Mouse (Mus musculus) midbrain, embryonic 12.5 days (tissue): ENCODE data around the gene Capsl. TPM values are rescaled to one million over a fixed set of nuclear protein-coding genes. Genes with fewer than 3 reads are reported as not detected.

Experiments
- ATAC-seq: fragments of 200-750 bp; cut with Nextera tagmentation; 2 replicates; pipeline ENCODE4 v1.8.0; 2017; ENCODE audit warnings: low read depth, moderate TSS enrichment, moderate library complexity; ENCODE audit not compliant: low FRiP score
- H3K27ac ChIP-seq: fragments of 300-500 bp; sonication (generic); replicated peaks from 2 replicates; pipeline ENCODE4 v1.5.1; 2016; ENCODE audit warnings: mild to moderate bottlenecking
- H3K27me3 ChIP-seq: fragments of 300-500 bp; sonication (generic); 2 replicates; pipeline ENCODE4 v1.6.1; 2016; ENCODE audit warnings: mild to moderate bottlenecking
- H3K36me3 ChIP-seq: fragments of 300-500 bp; sonication (generic); 2 replicates; pipeline ENCODE4 v1.6.1; 2016
- H3K4me1 ChIP-seq: fragments of 300-500 bp; sonication (generic); 2 replicates; pipeline ENCODE4 v1.6.1; 2016
- H3K4me2 ChIP-seq: fragments of 300-500 bp; sonication (generic); replicated peaks from 2 replicates; pipeline ENCODE4 v1.6.1; 2016; ENCODE audit warnings: mild to moderate bottlenecking, moderate library complexity
- H3K4me3 ChIP-seq: fragments of 300-500 bp; sonication (generic); 2 replicates; pipeline ENCODE4 v1.5.1; 2016; ENCODE audit warnings: mild to moderate bottlenecking
- H3K9ac ChIP-seq: fragments of 300-500 bp; sonication (generic); replicated peaks from 2 replicates; pipeline ENCODE4 v1.6.1; 2016; ENCODE audit warnings: mild to moderate bottlenecking, moderate library complexity
- H3K9me3 ChIP-seq: fragments of 300-500 bp; sonication (generic); 2 replicates; pipeline ENCODE4 v1.6.1; 2016; ENCODE audit warnings: mild to moderate bottlenecking
- WGBS: fragments of 180-500 bp; shearing (Covaris S2); methylation state at CpG from one replicate; pipeline ENCODE4 v1.1.7; 2016; 5-methylcytosine and 5-hydroxymethylcytosine counted together
- polyA plus RNA-seq: library from polyadenylated mRNA; unstranded; fragments of >200 nt; fragmentation: Nextera tagmentation; extraction: Ambion mirVana; gene quantifications from 2 replicates; pipeline ENCODE4 v1.2.1, GENCODE M21; 2016

Capsl gene
- polyA plus RNA-seq, 1 experiment from 2014 or later: 0.60 TPM

- H3K4me3 ChIP-seq: no peak overlapping the region
- no peaks in the 10 kb centered on the region for H3K9me3 ChIP-seq
- H3K36me3 ChIP-seq: no peaks in the 10 kb centered on the region
- no peak for ATAC-seq
- no peaks in the 10 kb centered on the region for H3K4me1 ChIP-seq
- no peak overlapping the region for H3K4me2 ChIP-seq
- 76% methylated on average over 3 of the region's 3 CpGs for WGBS
- no peak overlapping the region for H3K27ac ChIP-seq
- H3K27me3 ChIP-seq: no peaks in the 10 kb centered on the region
- H3K9ac ChIP-seq: no peak overlapping the region
Measured at GRCm38 (mm10) chr15:9472167-9472566, 36.3 kb downstream of the Capsl start.

- Histone ChIP-seq H3K4me1 (no peaks in the 10 kb centered on the region), H3K4me2 (no peak overlapping the region), H3K4me3 (no peak overlapping the region), H3K27me3 (no peaks in the 10 kb centered on the region), H3K9me3 (no peaks in the 10 kb centered on the region), H3K9ac (no peak overlapping the region), H3K36me3 (no peaks in the 10 kb centered on the region), H3K27ac (no peak overlapping the region)
- no peak for ATAC-seq
- 76% methylated on average over 3 of the region's 3 CpGs for WGBS
Measured at GRCm38 (mm10) chr15:9472618-9473017, 36.8 kb downstream of the Capsl start.

GRCm38 (mm10) chr15:9473188-9473587 lies 37.4 kb downstream of the Capsl start:
- H3K9ac ChIP-seq: no peak overlapping the region
- H3K4me2 ChIP-seq: no peak overlapping the region
- ATAC-seq: no peak
- H3K4me1 ChIP-seq: no peaks in the 10 kb centered on the region
- H3K27me3 ChIP-seq: no peaks in the 10 kb centered on the region
- no peaks in the 10 kb centered on the region for H3K36me3 ChIP-seq
- no peak overlapping the region for H3K4me3 ChIP-seq
- WGBS: 85% methylated on average over 1 of the region's 1 CpGs
- no peak overlapping the region for H3K27ac ChIP-seq
- no peaks in the 10 kb centered on the region for H3K9me3 ChIP-seq

GRCm38 (mm10) chr15:9489417-9490118 lies 53.7 kb downstream of the Capsl start:
- no peak overlapping the region for H3K4me3 ChIP-seq
- no peaks in the 10 kb centered on the region for H3K27me3 ChIP-seq
- H3K9ac ChIP-seq: no peak overlapping the region
- no peaks in the 10 kb centered on the region for H3K9me3 ChIP-seq
- H3K36me3 ChIP-seq: no peaks in the 10 kb centered on the region
- H3K4me1 ChIP-seq: no peaks in the 10 kb centered on the region
- H3K27ac ChIP-seq: no peak overlapping the region
- no peak overlapping the region for H3K4me2 ChIP-seq
- 89% methylated on average over 2 of the region's 2 CpGs for WGBS
- ATAC-seq: no peak

DNA sequence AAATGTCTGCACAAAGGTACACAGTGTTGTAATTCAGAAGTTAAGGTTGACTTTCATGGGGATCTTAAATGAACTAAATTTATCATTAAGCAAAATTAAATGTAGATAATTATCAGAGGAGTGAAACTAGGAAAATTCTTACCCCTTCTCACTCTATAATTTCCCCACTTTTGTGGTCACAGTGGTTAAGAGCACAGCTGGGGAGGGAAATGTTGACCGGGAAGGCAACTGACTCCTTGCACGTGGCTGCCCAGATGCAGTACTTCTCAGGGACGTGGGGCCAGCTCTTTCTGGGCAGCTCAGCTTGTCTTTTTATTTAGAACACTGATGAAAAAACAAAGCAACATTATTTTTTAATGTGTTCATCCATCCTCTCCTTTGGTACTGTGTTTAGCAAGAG lies 56.2 kb downstream of the Capsl start:
- H3K36me3 ChIP-seq: no peaks in the 10 kb centered on the region
- 77% methylated on average over 3 of the region's 3 CpGs for WGBS
- no peak for ATAC-seq

More for the DNA sequence above, 56.2 kb downstream of the Capsl start:
- Histone ChIP-seq H3K27ac (no peak overlapping the region), H3K9me3 (no peaks in the 10 kb centered on the region), H3K27me3 (no peaks in the 10 kb centered on the region), H3K4me2 (no peak overlapping the region), H3K9ac (no peak overlapping the region), H3K4me1 (no peaks in the 10 kb centered on the region), H3K4me3 (no peak overlapping the region)

Other genes starting within 250 kb of the Capsl start
- not detected in 2 replicates for gene Ugt3a1, start 159.1 kb upstream of the Capsl start, polyA plus RNA-seq
- not detected in 2 replicates for gene Ugt3a2, start 100.5 kb upstream of the Capsl start, polyA plus RNA-seq
- gene Il7r, start 94.1 kb downstream of the Capsl start, polyA plus RNA-seq: not detected in 2 replicates